8 mouse cellular contexts compared by ENCODE assay signal in the genomic region with DNA sequence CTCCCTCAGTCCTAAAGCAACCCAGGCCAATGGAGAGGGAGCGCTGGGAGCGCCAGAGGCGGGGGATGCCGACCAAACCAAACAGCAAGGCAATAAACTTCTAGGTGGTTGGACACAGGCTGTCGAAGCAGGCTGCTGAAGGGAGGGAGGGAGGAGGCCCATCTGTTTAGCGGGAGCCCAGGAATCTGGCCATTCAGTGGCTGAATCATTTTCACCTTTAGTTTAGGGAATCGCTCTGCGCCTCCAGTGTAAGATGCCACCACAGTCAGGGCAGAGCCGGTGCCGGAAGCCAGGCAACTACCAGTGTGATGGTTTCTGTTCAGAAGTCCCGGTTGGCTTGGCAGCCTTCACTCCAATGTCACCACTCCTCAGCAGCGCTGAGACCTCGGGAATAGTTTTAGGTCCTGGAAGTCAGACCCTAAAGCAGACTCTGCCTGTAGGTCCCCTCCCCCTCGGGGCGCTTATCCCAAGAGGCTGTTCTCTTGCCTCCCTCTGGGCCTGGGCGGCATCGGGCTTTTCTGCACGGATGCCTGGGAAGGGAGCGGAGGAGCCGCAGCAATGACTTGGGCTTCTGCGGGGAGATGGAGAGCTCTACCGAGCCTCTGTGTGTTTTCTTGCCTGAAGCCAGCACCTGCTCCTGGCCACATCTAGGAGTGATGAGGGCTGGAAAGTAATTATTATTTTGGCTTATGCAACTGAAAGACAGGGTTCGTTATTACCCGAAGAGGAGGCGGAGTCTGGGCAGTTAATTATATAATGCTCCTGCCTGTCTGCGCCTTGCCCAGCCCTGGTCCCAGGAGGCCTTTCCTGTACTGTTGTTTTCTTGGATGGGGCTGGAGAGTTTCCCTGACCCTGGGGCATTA. TPM values are rescaled to one million over a fixed set of nuclear protein-coding genes. Genes with fewer than 3 reads are reported as not detected.
DNase-seq lines count a peak whose midpoint lies in the region; ATAC-seq lines count a peak whose summit lies in the region.
"Had no signal": no experiment of that assay in that cellular context is flagged by ENCODE, and none has a peak within 500 bp of the region (broad histone marks: within the 10 kb centered on the region; RNA-seq: fewer than 3 reads in every experiment).

No protein-coding gene starts in this region.

- peak; percentile 83 to 92 for DNase-seq in cerebellum, adult 18-20 months
- DNase-seq in midbrain, embryonic 11.5 days (ENCODE audit: low spot score, missing footprints) = peak; percentile 89
- DNase-seq in lung, postnatal 10 days = no peak
- DNase-seq in adrenal gland, adult 2 months = no peak
- DNase-seq: liver, embryonic 13.5 days had no signal

- no peak overlapping the region for H3K27ac ChIP-seq in embryonic facial prominence, embryonic 12.5 days
- no peak overlapping the region for H3K27ac ChIP-seq in intestine, embryonic 15.5 days
- H3K27ac ChIP-seq in midbrain, embryonic 11.5 days (ENCODE audit: low read depth, low read length) = no peak overlapping the region
- H3K27ac ChIP-seq: liver, embryonic 13.5 days had no signal

- H3K4me1 ChIP-seq in embryonic facial prominence, embryonic 12.5 days = peaks cover 5% of the 10 kb centered on the region
- H3K4me1 ChIP-seq in intestine, embryonic 15.5 days (replicated peaks) = peaks cover 11% of the 10 kb centered on the region; the same call in 1 of the 2 replicates
- peaks cover 14% of the 10 kb centered on the region for H3K4me1 ChIP-seq in midbrain, embryonic 11.5 days (ENCODE audit: control insufficient read depth, insufficient read depth, low read length)
- H3K4me1 ChIP-seq: liver, embryonic 13.5 days had no signal

- H3K36me3 ChIP-seq in embryonic facial prominence, embryonic 12.5 days = no peaks in the 10 kb centered on the region
- H3K36me3 ChIP-seq in intestine, embryonic 15.5 days = no peaks in the 10 kb centered on the region
- H3K36me3 ChIP-seq in midbrain, embryonic 11.5 days (ENCODE audit: control insufficient read depth, insufficient read depth, low read length) = no peaks in the 10 kb centered on the region
- H3K36me3 ChIP-seq: liver, embryonic 13.5 days had no signal

- 6% methylated on average over 26 of the region's 26 CpGs for WGBS in embryonic facial prominence, embryonic 12.5 days
- WGBS in intestine, embryonic 15.5 days = 6% methylated on average over 26 of the region's 26 CpGs
- WGBS in midbrain, embryonic 11.5 days = 7% methylated on average over 26 of the region's 26 CpGs

- H3K9ac ChIP-seq in embryonic facial prominence, embryonic 12.5 days = no peak overlapping the region
- H3K9ac ChIP-seq in intestine, embryonic 15.5 days = no peak overlapping the region
- peak overlapping the region; percentile 44; the same call in 1 of the 2 replicates for H3K9ac ChIP-seq in midbrain, embryonic 11.5 days (ENCODE audit: low read length)
- H3K9ac ChIP-seq: liver, embryonic 13.5 days had no signal

- peaks cover 72% of the 10 kb centered on the region for H3K27me3 ChIP-seq in embryonic facial prominence, embryonic 12.5 days
- H3K27me3 ChIP-seq in intestine, embryonic 15.5 days (replicated peaks) = peaks cover 66% of the 10 kb centered on the region
- peaks cover 51% of the 10 kb centered on the region for H3K27me3 ChIP-seq in midbrain, embryonic 11.5 days (ENCODE audit: control insufficient read depth, insufficient read depth, low read length)

- peak overlapping the region; percentile 51 for H3K4me3 ChIP-seq in embryonic facial prominence, embryonic 12.5 days
- H3K4me3 ChIP-seq in intestine, embryonic 15.5 days (replicated peaks) = 0 out of 2 replicates have a peak overlapping the region, but pooled peaks have one; percentile 46
- peak overlapping the region; percentile 56 for H3K4me3 ChIP-seq in midbrain, embryonic 11.5 days (ENCODE audit: low read depth, low read length)

- no peak for ATAC-seq in embryonic facial prominence, embryonic 12.5 days (ENCODE audit: insufficient number of reproducible peaks, insufficient read depth, low FRiP score, low TSS enrichment)
- no peak for ATAC-seq in intestine, embryonic 15.5 days
- no peak for ATAC-seq in midbrain, embryonic 11.5 days (ENCODE audit: low FRiP score)
- ATAC-seq in megakaryocyte, adult 5-6 weeks (ENCODE audit: poor library complexity, severe bottlenecking) = no peak

- peak overlapping the region; percentile 84; the same call in 1 of the 2 replicates for H3K4me2 ChIP-seq in embryonic facial prominence, embryonic 12.5 days (replicated peaks)
- H3K4me2 ChIP-seq in intestine, embryonic 15.5 days (replicated peaks) = peak overlapping the region; percentile 87
- H3K4me2 ChIP-seq in midbrain, embryonic 11.5 days = peak overlapping the region; percentile 76

- no peaks in the 10 kb centered on the region for H3K9me3 ChIP-seq in embryonic facial prominence, embryonic 12.5 days
- H3K9me3 ChIP-seq in intestine, embryonic 15.5 days = no peaks in the 10 kb centered on the region
- no peaks in the 10 kb centered on the region for H3K9me3 ChIP-seq in midbrain, embryonic 11.5 days (ENCODE audit: control insufficient read depth, low read length)
- H3K9me3 ChIP-seq: liver, embryonic 13.5 days had no signal

RNA-seq across cellular contexts. Expression of a gene that starts 2.3 kb away (rescaled TPM):
- 6.7 and 8.6 TPM in 2 replicates for polyA plus RNA-seq in embryonic facial prominence, embryonic 12.5 days (2016; fragmentation: Nextera tagmentation; extraction: Ambion mirVana)
- polyA plus RNA-seq in intestine, embryonic 15.5 days (2015; fragmentation: Nextera tagmentation; extraction: Ambion mirVana) = 4.5 and 5.1 TPM in 2 replicates
- 10.2 and 10.4 TPM in 2 replicates for polyA plus RNA-seq in midbrain, embryonic 11.5 days (2014; fragmentation: Nextera tagmentation; extraction: Ambion mirVana)
- total RNA-seq in megakaryocyte, adult 5-6 weeks (2015) = 0.07 and 0.11 TPM in 2 replicates
- 0.18 TPM in 1 of 2 replicates, not detected in the other for total RNA-seq in megakaryocyte, adult 5-6 weeks (2017)
- total RNA-seq in adrenal gland, adult 2 months (2021) = 1 to 10 TPM; 1.6 to 2.2 TPM
- 3.1 TPM in 2 replicates for polyA plus RNA-seq in adrenal gland, adult 2 months (2012; rRNA removed)

Comparison
In these comparisons a context has a peak if more than half of its experiments do, and no peak if none do; other contexts are left out.
1. DNase-seq: peak in cerebellum, adult 18-20 months (2 of 2) and midbrain, embryonic 11.5 days (single experiment); none in lung, postnatal 10 days (single experiment) and adrenal gland, adult 2 months (single experiment).
2. Peak in every context shown above with its lines, with median percentiles within 50 percentile points of each other: H3K4me2 ChIP-seq and H3K4me3 ChIP-seq.